8 mouse cellular contexts compared by ENCODE assay signal in genomic region chr2:162931123-162931673, GRCm38 (mm10). TPM values are rescaled to one million over a fixed set of nuclear protein-coding genes. Genes with fewer than 3 reads are reported as not detected.
DNase-seq lines count a peak whose midpoint lies in the region; ATAC-seq and TF ChIP-seq lines count a peak whose summit lies in the region.

Srsf6 (plus strand) TSS chr2:162931528.

- WGBS in forebrain, embryonic 12.5 days: under 1% methylated on average over 58 of the region's 68 CpGs
- under 1% methylated on average over 60 of the region's 68 CpGs for WGBS in heart, postnatal 0 days
- WGBS in liver, embryonic 16.5 days (ENCODE audit: insufficient replicate concordance): under 1% methylated on average over 49 of the region's 68 CpGs
- under 1% methylated on average over 65 of the region's 68 CpGs for WGBS in neural tube, embryonic 13.5 days

- TF ChIP-seq EP300 in CH12.LX (IDR thresholded peaks at IDR 0.05; ENCODE audit: low read length): no peak
- no peak for TF ChIP-seq EP300 in heart, postnatal 0 days (IDR thresholded peaks at IDR 0.05; ENCODE audit: low read depth)

- TF ChIP-seq POLR2A in CH12.LX (IDR thresholded peaks at IDR 0.05; ENCODE audit: low read depth, low read length): peak; percentile 90
- TF ChIP-seq POLR2A in testis, adult 2 months (IDR thresholded peaks at IDR 0.05; ENCODE audit: control insufficient read depth, low read depth, low read length): peak; percentile 97

- TF ChIP-seq CTCF in CH12.LX (conservative IDR thresholded peaks at IDR 0.05 in 1 of 2, IDR thresholded peaks at IDR 0.05 in 1 of 2; ENCODE audit: low read depth in 2 of 2, low read length in 2 of 2): no peak
- no peak for TF ChIP-seq CTCF in heart, postnatal 0 days (IDR thresholded peaks at IDR 0.05; ENCODE audit: low read depth)
- TF ChIP-seq CTCF in testis, adult 2 months (IDR thresholded peaks at IDR 0.05; ENCODE audit: control insufficient read depth, insufficient read depth, insufficient replicate concordance, low read depth, low read length): no peak

- DNase-seq in CH12.LX (ENCODE audit: extremely low read depth): peak; percentile 80
- peak; percentile 90 for DNase-seq in c-Kit-positive CD71-positive TER-119-positive erythroid progenitor cells, embryonic 14.5 days (ENCODE audit: low spot score)
- peak; percentile 91 for DNase-seq in heart, postnatal 0 days (ENCODE audit: low spot score)
- peak; percentile 91 to 96 for DNase-seq in kidney, postnatal 4 days

- H3K4me2 ChIP-seq in CH12.LX (ENCODE audit: insufficient read depth, low read depth, poor library complexity, severe bottlenecking): peak within 1 kb of the TSS; percentile 73
- peak within 1 kb of the TSS; percentile 76 for H3K4me2 ChIP-seq in forebrain, embryonic 12.5 days
- peak within 1 kb of the TSS; percentile 76 for H3K4me2 ChIP-seq in heart, postnatal 0 days (ENCODE audit: low read depth, low read length)
- peak within 1 kb of the TSS; percentile 94 for H3K4me2 ChIP-seq in liver, embryonic 16.5 days (ENCODE audit: low read depth, low read length)
- peak within 1 kb of the TSS; percentile 81 for H3K4me2 ChIP-seq in neural tube, embryonic 13.5 days

- in situ Hi-C loops in CH12.LX (cut with MboI; ENCODE audit: low pct_ligation_motif_present, low pct_unique_long_range_greater_than_20kb, low sequenced_read_pairs): no loop called here

- H3K9ac ChIP-seq in CH12.LX (ENCODE audit: insufficient read depth, low read depth): peak within 1 kb of the TSS; percentile 100
- peak within 1 kb of the TSS; percentile 100 for H3K9ac ChIP-seq in forebrain, embryonic 12.5 days
- H3K9ac ChIP-seq in heart, postnatal 0 days (replicated peaks; ENCODE audit: low read depth, low read length): peak within 1 kb of the TSS; percentile 99
- peak within 1 kb of the TSS; percentile 100 for H3K9ac ChIP-seq in liver, embryonic 16.5 days (ENCODE audit: low read depth, low read length)
- peak within 1 kb of the TSS; percentile 100 for H3K9ac ChIP-seq in neural tube, embryonic 13.5 days

- ATAC-seq in forebrain, embryonic 12.5 days (ENCODE audit: low FRiP score): peak; percentile 94
- ATAC-seq in heart, postnatal 0 days (ENCODE audit: insufficient read depth, low read depth): peak; percentile 97
- peak; percentile 95 for ATAC-seq in liver, embryonic 16.5 days (ENCODE audit: low read depth)
- ATAC-seq in neural tube, embryonic 13.5 days (ENCODE audit: low read depth): peak; percentile 94

- peaks cover 24% of the 10 kb centered on the region for H3K79me2 ChIP-seq in CH12.LX (replicated peaks; ENCODE audit: control insufficient read depth, extremely low read depth, insufficient read depth, poor library complexity, severe bottlenecking)

- dilution Hi-C loops in CH12.LX (cut with MboI; ENCODE audit: extremely low pct_ligation_motif_present, extremely low pct_unique_long_range_greater_than_20kb, low sequenced_read_pairs): no loop called here

- peak within 1 kb of the TSS; percentile 84 for H3K27ac ChIP-seq in CH12.LX (ENCODE audit: insufficient read depth, low read depth)
- H3K27ac ChIP-seq in forebrain, embryonic 12.5 days: peak within 1 kb of the TSS; percentile 96
- peak within 1 kb of the TSS; percentile 99 for H3K27ac ChIP-seq in heart, postnatal 0 days (ENCODE audit: low read depth)
- peak within 1 kb of the TSS; percentile 93 for H3K27ac ChIP-seq in liver, embryonic 16.5 days (ENCODE audit: low read length)
- H3K27ac ChIP-seq in neural tube, embryonic 13.5 days (replicated peaks): peak within 1 kb of the TSS; percentile 99
- H3K27ac ChIP-seq in testis, adult 2 months (ENCODE audit: control insufficient read depth, insufficient read depth, low read depth, low read length): peak within 1 kb of the TSS; percentile 98

- TF ChIP-seq RAD21 in CH12.LX (IDR thresholded peaks at IDR 0.05; ENCODE audit: low read depth, low read length): no peak

- peaks cover 3 to 18% of the 10 kb centered on the region in 2 experiments; a peak in 3 of 4 replicates for H3K4me1 ChIP-seq in CH12.LX (ENCODE audit: control insufficient read depth in 1 of 2, insufficient read depth in 2 of 2)
- H3K4me1 ChIP-seq in forebrain, embryonic 12.5 days: peaks cover 23% of the 10 kb centered on the region
- H3K4me1 ChIP-seq in heart, postnatal 0 days (ENCODE audit: control insufficient read depth, insufficient read depth): peaks cover 8% of the 10 kb centered on the region
- H3K4me1 ChIP-seq in liver, embryonic 16.5 days (ENCODE audit: control insufficient read depth, low read depth, low read length): peaks cover 11% of the 10 kb centered on the region
- H3K4me1 ChIP-seq in neural tube, embryonic 13.5 days (replicated peaks): peaks cover 25% of the 10 kb centered on the region
- H3K4me1 ChIP-seq in testis, adult 2 months (ENCODE audit: control insufficient read depth, insufficient read depth, low read length): no peaks in the 10 kb centered on the region; the same call in 1 of the 2 replicates

- peaks cover 18 to 36% of the 10 kb centered on the region in 2 experiments for H3K36me3 ChIP-seq in CH12.LX (replicated peaks in 1 of 2; ENCODE audit: control insufficient read depth in 1 of 2, insufficient read depth in 1 of 2, low read length in 1 of 2)
- H3K36me3 ChIP-seq in forebrain, embryonic 12.5 days (replicated peaks): peaks cover 35% of the 10 kb centered on the region
- H3K36me3 ChIP-seq in heart, postnatal 0 days (replicated peaks; ENCODE audit: control insufficient read depth, insufficient read depth, low read length): peaks cover 31% of the 10 kb centered on the region
- H3K36me3 ChIP-seq in liver, embryonic 16.5 days (ENCODE audit: control insufficient read depth, insufficient read depth): peaks cover 30% of the 10 kb centered on the region
- H3K36me3 ChIP-seq in neural tube, embryonic 13.5 days: peaks cover 34% of the 10 kb centered on the region
- peaks cover 6% of the 10 kb centered on the region for H3K36me3 ChIP-seq in testis, adult 2 months (ENCODE audit: control insufficient read depth, insufficient read depth, low read length)

- peaks cover 10% of the 10 kb centered on the region for H3K27me3 ChIP-seq in CH12.LX (replicated peaks)
- H3K27me3 ChIP-seq in forebrain, embryonic 12.5 days: peaks cover 12% of the 10 kb centered on the region
- no peaks in the 10 kb centered on the region for H3K27me3 ChIP-seq in heart, postnatal 0 days (ENCODE audit: control insufficient read depth, insufficient read depth, low read length)
- H3K27me3 ChIP-seq in liver, embryonic 16.5 days (ENCODE audit: control insufficient read depth, insufficient read depth, low read depth, low read length): no peaks in the 10 kb centered on the region
- peaks cover 21% of the 10 kb centered on the region; the same call in 1 of the 2 replicates for H3K27me3 ChIP-seq in neural tube, embryonic 13.5 days
- H3K27me3 ChIP-seq in testis, adult 2 months (ENCODE audit: control insufficient read depth, insufficient read depth, low read length): no peaks in the 10 kb centered on the region

- no peaks in the 10 kb centered on the region for H3K9me3 ChIP-seq in CH12.LX (replicated peaks; ENCODE audit: low read length)
- H3K9me3 ChIP-seq in forebrain, embryonic 12.5 days: no peaks in the 10 kb centered on the region
- H3K9me3 ChIP-seq in heart, postnatal 0 days (replicated peaks; ENCODE audit: control insufficient read depth, low read length): no peaks in the 10 kb centered on the region
- no peaks in the 10 kb centered on the region for H3K9me3 ChIP-seq in liver, embryonic 16.5 days (replicated peaks; ENCODE audit: control insufficient read depth, low read length)
- no peaks in the 10 kb centered on the region for H3K9me3 ChIP-seq in neural tube, embryonic 13.5 days

- H3K4me3 ChIP-seq in CH12.LX (replicated peaks in 1 of 3; ENCODE audit: low read depth in 2 of 3, low read length in 2 of 3, poor library complexity in 1 of 3): peak within 1 kb of the TSS; percentile 85 to 94 (median 93)
- peak within 1 kb of the TSS; percentile 98 for H3K4me3 ChIP-seq in forebrain, embryonic 12.5 days (replicated peaks)
- H3K4me3 ChIP-seq in heart, postnatal 0 days (ENCODE audit: low read depth, low read length): peak within 1 kb of the TSS; percentile 91
- peak within 1 kb of the TSS; percentile 99 for H3K4me3 ChIP-seq in liver, embryonic 16.5 days (ENCODE audit: low read depth, low read length)
- peak within 1 kb of the TSS; percentile 85 for H3K4me3 ChIP-seq in neural tube, embryonic 13.5 days
- H3K4me3 ChIP-seq in testis, adult 2 months (ENCODE audit: control insufficient read depth, low read depth, low read length): peak within 1 kb of the TSS; percentile 97

TF ChIP-seq in CH12.LX, 34 proteins besides CTCF, POLR2A, EP300 and RAD21 (continues in another document):
- TF ChIP-seq USF2 (conservative IDR thresholded peaks at IDR 0.05; ENCODE audit: low read depth, low read length) (no peak), ZKSCAN1 (IDR thresholded peaks at IDR 0.05; ENCODE audit: borderline replicate concordance, low read depth, low read length) (no peak), SIN3A (IDR thresholded peaks at IDR 0.05; ENCODE audit: low read length) (peak; percentile 2; the same call in 1 of the 2 replicates), ETS1 (conservative IDR thresholded peaks at IDR 0.05; ENCODE audit: low read depth, low read length) (no peak), MYC (IDR thresholded peaks at IDR 0.05; ENCODE audit: low read depth, low read length) (peak; percentile 65), TCF12 (IDR thresholded peaks at IDR 0.05; ENCODE audit: low read depth, low read length) (peak; percentile 87), BHLHE40 (IDR thresholded peaks at IDR 0.05; ENCODE audit: low read depth, low read length) (peak; percentile 96), E2F4 (IDR thresholded peaks at IDR 0.05; ENCODE audit: insufficient replicate concordance, low read depth, low read length) (no peak), GABPA (IDR thresholded peaks at IDR 0.05; ENCODE audit: insufficient replicate concordance, low read depth, low read length) (no peak), ZMIZ1 (IDR thresholded peaks at IDR 0.05; ENCODE audit: low read depth, low read length) (peak; percentile 95), POLR2AphosphoS2 (IDR thresholded peaks at IDR 0.05; ENCODE audit: low read depth, low read length) (0 out of 2 replicates have a peak, but pooled peaks have one; percentile 77), ELF1 (IDR thresholded peaks at IDR 0.05; ENCODE audit: low read depth, low read length) (peak; percentile 35; the same call in 1 of the 2 replicates), ZC3H11A (IDR thresholded peaks at IDR 0.05; ENCODE audit: low read depth, low read length) (no peak)

RNA-seq across cellular contexts. Expression of gene Srsf6, which starts in this region (rescaled TPM):
- total RNA-seq in CH12.LX (2012; rRNA removed): 96.3 and 144 TPM in 2 replicates
- 204 and 230 TPM in 2 replicates for total RNA-seq in CH12.LX (2014; rRNA removed)
- polyA plus RNA-seq in CH12.LX (2012; ENCODE audit: insufficient read length, low read depth): 227 and 244 TPM in 2 replicates
- 266 and 279 TPM in 2 replicates for polyA plus RNA-seq in forebrain, embryonic 12.5 days (2016; fragmentation: Nextera tagmentation; extraction: Ambion mirVana)
- 71.6 and 76.9 TPM in 2 replicates for total RNA-seq in heart, postnatal 0 days (2014; rRNA removed; ENCODE audit: low replicate concordance)
- polyA plus RNA-seq in heart, postnatal 0 days (2015; fragmentation: Nextera tagmentation; extraction: Ambion mirVana): 45.8 and 59.2 TPM in 2 replicates
- polyA plus RNA-seq in liver, embryonic 16.5 days (2015; fragmentation: Nextera tagmentation; extraction: Ambion mirVana): 73.7 and 77.4 TPM in 2 replicates
- 167 and 187 TPM in 2 replicates for polyA plus RNA-seq in neural tube, embryonic 13.5 days (2015; fragmentation: Nextera tagmentation; extraction: Ambion mirVana)
- polyA plus RNA-seq in testis, adult 2 months (2012; rRNA removed): 65.4 and 73.5 TPM in 2 replicates

Comparison
In these comparisons a context has a peak if more than half of its experiments do, and no peak if none do; other contexts are left out.
1. Peak in every context shown above with its lines: DNase-seq, ATAC-seq, H3K4me3 ChIP-seq and H3K27ac ChIP-seq.